Mouse (Mus musculus): ENCODE measurements at regions not wholly inside any gene's neighbourhood (a gene's known extent, or its start where the extent isn't known, plus 50 kb on each side); places are given as distances from the start of the nearest gene placed in this dataset.

GRCm38 (mm10) chr19:15649368-15649767 lies 297.8 kb downstream of the Psat1 start:
- TF ChIP-seq POLR2A (IDR thresholded peaks at IDR 0.05; ENCODE audit: low read depth, low read length) (no peak), CTCF (IDR thresholded peaks at IDR 0.05; ENCODE audit: extremely low read depth, insufficient read length, insufficient replicate concordance, low read depth, low read length) (peak; percentile 46; the same call in 1 of the 2 replicates)
